Mouse (Mus musculus): Measurements from ENCODE around the gene 1700061G19Rik.

Gene 1700061G19Rik

DNA sequence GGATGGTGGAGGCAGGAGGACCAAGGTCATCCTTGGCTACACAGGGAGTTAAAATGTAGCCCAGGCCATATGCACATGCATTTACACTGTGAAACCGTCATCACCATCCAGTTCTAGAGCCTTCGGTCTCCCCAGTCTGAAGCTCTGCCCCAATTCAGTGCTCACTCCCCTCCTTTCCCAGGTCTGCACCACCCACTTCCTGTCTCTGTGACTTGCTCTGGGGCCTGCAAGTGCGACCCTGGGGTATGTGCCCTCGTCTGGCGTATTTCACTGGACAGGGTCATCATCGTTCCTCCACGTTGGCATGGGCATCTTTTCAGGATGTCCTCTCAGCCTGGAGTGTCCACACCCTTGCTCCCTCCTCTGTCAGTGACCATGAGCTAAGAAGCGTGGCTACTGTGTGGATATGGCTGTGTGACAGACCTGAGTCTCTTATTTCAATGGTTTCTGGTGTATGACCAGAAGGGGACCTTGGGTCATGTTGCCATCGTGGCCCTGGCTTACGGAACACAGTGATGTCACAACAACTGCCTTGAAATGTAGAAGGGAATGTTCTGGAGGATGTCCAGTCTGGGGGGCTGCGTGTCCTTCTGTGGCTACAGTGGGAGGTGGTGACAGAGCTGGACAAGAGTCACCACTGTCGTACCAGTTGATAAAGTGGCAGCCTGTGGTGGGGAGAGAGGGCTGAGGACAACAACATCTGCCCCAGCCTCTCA lies at the start of gene 1700061G19Rik:
1700061G19Rik (plus strand) TSS at position 542 of the 716 bp plus-strand sequence.
- DNase-seq (ENCODE audit: extremely low read depth, low read depth, low spot score): no peak

GRCm38 (mm10) chr17:56826718-56827117 lies 48.6 kb upstream of the 1700061G19Rik start:
- DNase-seq (ENCODE audit: extremely low read depth, low read depth, low spot score): no peak

GRCm38 (mm10) chr17:56829171-56829570 lies 46.1 kb upstream of the 1700061G19Rik start:
- no peak for DNase-seq (ENCODE audit: extremely low read depth, low read depth, low spot score)

DNA sequence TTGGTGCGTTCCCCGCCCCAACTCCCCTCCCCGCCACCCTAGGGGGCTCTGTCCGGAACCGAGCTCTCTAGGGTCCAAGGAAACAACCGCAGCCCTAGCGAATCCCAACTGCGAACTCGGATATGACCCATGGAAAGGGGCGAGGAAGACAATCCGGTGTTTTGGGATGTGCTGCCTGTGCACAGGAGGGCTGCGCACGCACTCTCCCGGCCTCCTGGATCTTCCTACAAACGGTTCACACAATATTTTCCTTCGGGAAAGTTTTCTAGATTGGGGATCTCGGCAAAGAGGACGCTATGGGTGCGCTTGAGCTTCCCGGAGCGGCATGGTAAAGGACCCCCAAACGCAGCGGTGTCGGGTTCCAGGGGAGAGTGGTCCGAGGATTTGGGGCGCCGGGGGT lies 45.5 kb upstream of the 1700061G19Rik start:
- no peak for DNase-seq (ENCODE audit: extremely low read depth, low read depth, low spot score)

DNA sequence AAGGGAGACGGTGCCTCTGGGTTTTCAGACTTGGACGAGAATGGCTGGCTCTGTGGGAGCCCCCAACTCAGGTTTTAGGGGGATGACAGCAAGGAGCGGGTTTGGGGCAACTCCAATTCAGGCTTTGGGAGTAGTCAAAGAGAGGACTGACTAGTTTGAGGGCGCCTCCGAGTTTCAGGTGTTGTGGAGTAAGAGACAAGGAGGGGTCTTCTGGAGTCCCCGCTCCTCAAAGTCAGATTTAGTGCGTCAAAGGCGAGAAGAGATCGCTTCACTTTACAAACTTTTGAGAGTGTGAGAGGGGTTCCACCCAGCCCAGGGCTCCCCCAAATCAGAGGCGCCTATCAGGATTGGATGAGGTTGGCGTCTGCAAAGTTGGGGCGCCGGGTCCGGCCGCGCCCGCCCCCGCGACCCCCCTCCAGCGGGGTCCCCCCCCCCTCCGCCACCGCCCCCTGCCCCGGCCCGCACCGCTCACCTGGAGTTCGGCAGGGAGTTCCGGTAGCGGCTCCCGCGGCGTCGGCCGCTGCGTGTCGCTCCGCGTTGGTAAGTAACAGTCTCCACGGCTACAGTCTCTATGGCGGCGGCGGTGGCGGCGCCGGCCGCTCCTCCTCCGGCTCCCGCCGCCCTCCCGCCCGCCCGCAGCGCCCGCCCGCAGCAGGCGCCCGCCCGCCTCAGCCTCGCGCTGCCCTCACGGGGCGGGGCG lies 44.7 kb upstream of the 1700061G19Rik start, which contains the start of gene Rfx2:
Rfx2 (minus strand) TSS at position 603 of the 700 bp plus-strand sequence.
- no peak for DNase-seq (ENCODE audit: extremely low read depth, low read depth, low spot score)

GRCm38 (mm10) chr17:56831111-56831816 lies 44.0 kb upstream of the 1700061G19Rik start:
- peak; percentile 61 for DNase-seq (ENCODE audit: extremely low read depth, low read depth, low spot score)

DNA sequence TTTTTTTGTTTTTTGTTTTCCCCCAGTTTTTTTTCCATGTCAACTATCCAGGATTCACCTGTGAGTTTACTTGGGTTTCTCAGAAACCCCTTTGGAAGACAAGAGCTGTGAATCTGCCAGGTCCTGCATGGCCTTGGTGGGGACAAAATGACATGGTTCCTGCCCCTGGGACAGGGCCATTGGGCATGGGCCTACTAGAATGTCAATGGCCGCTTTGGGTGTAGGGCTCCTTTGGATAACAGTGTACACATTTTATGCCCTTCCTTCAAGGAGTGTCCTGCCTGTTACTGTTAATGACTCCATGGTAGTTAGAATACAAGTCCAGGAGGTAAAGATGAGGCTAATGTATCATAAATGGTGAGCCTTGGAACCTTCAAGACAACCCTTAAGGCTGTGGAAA lies 42.4 kb upstream of the 1700061G19Rik start:
- no peak for DNase-seq (ENCODE audit: extremely low read depth, low read depth, low spot score)

DNA sequence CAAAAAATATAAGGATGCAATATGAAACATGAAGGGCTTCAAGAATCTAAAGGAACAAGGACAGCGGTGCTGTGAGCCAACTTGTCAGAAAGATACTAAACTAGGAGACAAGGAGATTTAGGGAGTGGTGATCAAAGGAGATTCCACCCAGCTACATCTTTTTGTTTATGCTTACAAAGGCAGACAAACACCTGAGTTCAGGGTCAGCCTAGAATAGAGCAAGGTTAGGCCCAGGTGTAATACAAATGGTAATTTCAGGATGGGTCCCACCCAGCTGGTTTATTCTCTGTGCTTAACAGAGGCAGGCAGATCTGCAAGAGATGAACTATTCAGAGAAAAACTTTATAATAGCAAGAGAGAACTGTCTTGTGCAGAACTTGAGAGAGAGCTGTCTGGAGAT lies 41.9 kb upstream of the 1700061G19Rik start:
- DNase-seq (ENCODE audit: extremely low read depth, low read depth, low spot score): no peak

GRCm38 (mm10) chr17:56836336-56836735 lies 38.9 kb upstream of the 1700061G19Rik start:
- no peak for DNase-seq (ENCODE audit: extremely low read depth, low read depth, low spot score)

- no peak for DNase-seq (ENCODE audit: extremely low read depth, low read depth, low spot score)
Observed at GRCm38 (mm10) chr17:56840524-56840923, 34.8 kb upstream of the 1700061G19Rik start.

GRCm38 (mm10) chr17:56842173-56842572 lies 33.1 kb upstream of the 1700061G19Rik start:
- no peak for DNase-seq (ENCODE audit: extremely low read depth, low read depth, low spot score)

- no peak for DNase-seq (ENCODE audit: extremely low read depth, low read depth, low spot score)
Observed at GRCm38 (mm10) chr17:56843678-56844077, 31.6 kb upstream of the 1700061G19Rik start.

- no peak for DNase-seq (ENCODE audit: extremely low read depth, low read depth, low spot score)
Observed at GRCm38 (mm10) chr17:56848785-56849184, 26.5 kb upstream of the 1700061G19Rik start.

GRCm38 (mm10) chr17:56849710-56850109 lies 25.6 kb upstream of the 1700061G19Rik start:
- no peak for DNase-seq (ENCODE audit: extremely low read depth, low read depth, low spot score)

- DNase-seq (ENCODE audit: extremely low read depth, low read depth, low spot score): no peak
Observed at GRCm38 (mm10) chr17:56851167-56851566, 24.1 kb upstream of the 1700061G19Rik start.

DNA sequence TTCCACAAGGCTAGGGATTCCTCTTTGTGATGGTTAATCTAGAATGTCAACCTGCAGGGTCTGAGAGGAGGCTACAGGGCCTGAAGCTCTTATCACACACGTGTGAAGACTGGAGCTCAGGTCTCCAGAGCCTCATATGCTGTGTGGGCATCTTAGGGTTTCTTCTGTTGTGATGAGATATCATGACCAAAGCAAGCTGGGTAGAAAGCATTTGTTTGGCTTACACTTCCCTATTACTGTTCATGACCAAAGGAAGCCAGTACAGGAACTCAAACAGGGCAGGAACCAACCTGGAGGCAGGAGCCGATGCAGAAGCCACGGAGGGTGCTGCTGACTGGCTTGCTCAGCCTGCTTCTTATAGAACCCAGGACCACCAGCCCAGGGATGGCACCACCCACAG lies 19.9 kb upstream of the 1700061G19Rik start:
- no peak for DNase-seq (ENCODE audit: extremely low read depth, low read depth, low spot score)

DNA sequence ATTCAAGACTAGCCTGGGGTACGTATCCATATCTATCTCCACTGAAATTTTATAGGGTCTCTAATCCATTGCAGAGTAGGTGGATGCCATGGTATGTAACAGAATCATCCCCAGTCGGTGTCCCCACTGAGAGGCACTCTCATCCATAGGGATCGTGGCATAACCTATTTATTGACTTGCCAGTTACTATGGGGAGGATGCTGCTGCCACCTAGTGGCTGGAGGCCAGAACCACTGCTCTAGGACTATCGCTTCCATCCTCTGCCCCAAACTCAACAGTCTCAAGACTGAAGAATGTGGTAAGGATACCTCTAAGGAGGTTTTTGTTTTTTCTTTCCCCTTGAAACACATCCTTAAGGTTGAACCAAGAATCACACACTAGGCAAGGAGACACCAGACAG lies 17.1 kb upstream of the 1700061G19Rik start:
- DNase-seq (ENCODE audit: extremely low read depth, low read depth, low spot score): no peak

DNA sequence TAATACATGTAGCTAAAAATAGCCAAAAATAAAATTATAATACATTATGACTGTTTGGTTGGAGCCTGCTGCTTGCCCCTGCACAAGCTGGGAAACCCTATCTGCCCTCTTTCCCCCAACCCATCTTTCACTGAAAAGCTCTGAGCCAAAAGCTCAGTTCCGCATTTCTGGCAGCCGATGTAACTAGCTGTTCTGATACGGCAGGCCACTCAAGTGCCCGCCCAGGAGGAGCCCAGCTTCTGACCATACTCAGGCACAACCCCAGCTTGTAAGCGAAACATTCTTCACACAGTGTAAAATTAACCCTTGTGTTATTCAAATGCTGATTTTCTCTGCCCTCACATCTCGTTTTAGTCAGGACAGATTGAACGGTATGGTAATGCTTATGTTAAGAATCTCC lies 16.4 kb upstream of the 1700061G19Rik start:
- DNase-seq (ENCODE audit: extremely low read depth, low read depth, low spot score): no peak

- no peak for DNase-seq (ENCODE audit: extremely low read depth, low read depth, low spot score)
Observed at GRCm38 (mm10) chr17:56861197-56861596, 14.1 kb upstream of the 1700061G19Rik start.

GRCm38 (mm10) chr17:56866071-56866470 lies 9.2 kb upstream of the 1700061G19Rik start:
- DNase-seq (ENCODE audit: extremely low read depth, low read depth, low spot score): no peak

DNA sequence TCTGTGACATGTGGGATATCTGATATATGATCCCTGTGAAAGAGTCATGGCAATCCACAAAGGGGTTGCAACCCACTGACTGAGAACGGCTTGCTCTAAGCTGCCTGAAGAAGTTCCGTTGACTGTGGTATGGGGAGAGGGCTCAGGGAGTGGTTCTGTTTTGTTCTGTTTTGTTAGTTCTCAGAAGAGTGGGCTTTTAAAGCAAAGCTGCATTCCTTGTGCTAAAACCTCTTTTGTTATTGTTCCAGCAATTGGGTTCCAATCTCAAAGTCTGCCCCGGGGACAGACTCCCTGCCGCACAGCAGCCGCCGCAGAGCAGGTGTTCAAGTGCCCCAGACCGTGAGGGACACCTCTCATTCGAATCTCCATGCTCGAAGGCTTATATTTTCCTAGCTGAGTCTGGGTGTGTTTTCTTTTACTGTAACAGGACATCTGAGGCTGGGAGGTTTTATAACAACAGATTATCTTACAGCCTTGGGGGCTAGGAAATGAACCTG lies 5.7 kb upstream of the 1700061G19Rik start:
- no peak for DNase-seq (ENCODE audit: extremely low read depth, low read depth, low spot score)
